Mouse (Mus musculus) intestine, embryonic 15.5 days (tissue): ENCODE data around the gene Bckdk. TPM values are rescaled to one million over a fixed set of nuclear protein-coding genes. Genes with fewer than 3 reads are reported as not detected.

Experiments used
- ATAC-seq: fragments of 200-750 bp; cut with Nextera tagmentation; 2 replicates; pipeline ENCODE4 v1.8.0; 2017; ENCODE audit warnings: moderate TSS enrichment, moderate library complexity
- H3K27ac ChIP-seq: fragments of 300-500 bp; sonication (generic); 2 replicates; pipeline ENCODE4 v1.5.1; 2015; ENCODE audit warnings: mild to moderate bottlenecking, inconsistent platforms
- H3K27me3 ChIP-seq: fragments of 300-500 bp; sonication (generic); replicated peaks from 2 replicates; pipeline ENCODE4 v1.6.1; 2015; ENCODE audit warnings: inconsistent platforms
- H3K36me3 ChIP-seq: fragments of 300-500 bp; sonication (generic); 2 replicates; pipeline ENCODE4 v1.6.1; 2015; ENCODE audit warnings: inconsistent platforms
- H3K4me1 ChIP-seq: fragments of 300-500 bp; sonication (generic); replicated peaks from 2 replicates; pipeline ENCODE4 v1.6.1; 2015; ENCODE audit warnings: inconsistent platforms
- H3K4me2 ChIP-seq: fragments of 300-500 bp; sonication (generic); replicated peaks from 2 replicates; pipeline ENCODE4 v1.6.1; 2015; ENCODE audit warnings: mild to moderate bottlenecking, inconsistent platforms
- H3K4me3 ChIP-seq: fragments of 300-500 bp; sonication (generic); replicated peaks from 2 replicates; pipeline ENCODE4 v1.5.1; 2015; ENCODE audit warnings: inconsistent platforms
- H3K9ac ChIP-seq: fragments of 300-500 bp; sonication (generic); 2 replicates; pipeline ENCODE4 v1.6.1; 2015; ENCODE audit warnings: inconsistent platforms
- H3K9me3 ChIP-seq: fragments of 300-500 bp; sonication (generic); 2 replicates; pipeline ENCODE4 v1.6.1; 2016; ENCODE audit warnings: inconsistent platforms
- WGBS: fragments of 180-500 bp; shearing (Covaris S2); methylation state at CpG from one replicate; pipeline ENCODE4 v1.1.7; 2015; 5-methylcytosine and 5-hydroxymethylcytosine counted together
- polyA plus RNA-seq: library from polyadenylated mRNA; unstranded; fragments of >200 nt; fragmentation: Nextera tagmentation; extraction: Ambion mirVana; gene quantifications from 2 replicates; pipeline ENCODE4 v1.2.1, GENCODE M21; 2015

The Bckdk gene
- polyA plus RNA-seq, 1 experiment from 2014 or later = 158 TPM

- no peak overlapping the region for H3K4me3 ChIP-seq
- no peaks in the 10 kb centered on the region; the same call in 1 of the 2 replicates for H3K27me3 ChIP-seq
- whole genome bisulfite sequencing = 62% methylated on average over 6 of the region's 6 CpGs
- peaks cover 3% of the 10 kb centered on the region for H3K36me3 ChIP-seq
- 0 out of 2 replicates have a peak overlapping the region, but pooled peaks have one; percentile 29 for H3K27ac ChIP-seq
- H3K9me3 ChIP-seq = no peaks in the 10 kb centered on the region
- ATAC-seq = no peak
- H3K9ac ChIP-seq = no peak overlapping the region
- H3K4me2 ChIP-seq = no peak overlapping the region
- H3K4me1 ChIP-seq = peaks cover 18% of the 10 kb centered on the region
These were observed 18.8 kb downstream of the Bckdk start for GRCm38 (mm10) chr7:127922451-127923275.

- no peak for ATAC-seq
- H3K9ac ChIP-seq = no peak overlapping the region
- no peaks in the 10 kb centered on the region for H3K9me3 ChIP-seq
- 79% methylated on average over 5 of the region's 5 CpGs for WGBS
- H3K36me3 ChIP-seq = peaks cover 3% of the 10 kb centered on the region
- H3K4me3 ChIP-seq = no peak overlapping the region
- H3K4me2 ChIP-seq = no peak overlapping the region
- H3K4me1 ChIP-seq = peaks cover 23% of the 10 kb centered on the region
- no peaks in the 10 kb centered on the region; the same call in 1 of the 2 replicates for H3K27me3 ChIP-seq
- H3K27ac ChIP-seq = peak overlapping the region; percentile 71
These were observed 19.8 kb downstream of the Bckdk start for GRCm38 (mm10) chr7:127923714-127924113.

- no peaks in the 10 kb centered on the region; the same call in 1 of the 2 replicates for H3K27me3 ChIP-seq
- 0 out of 2 replicates have a peak overlapping the region, but pooled peaks have one; percentile 10 for H3K4me3 ChIP-seq
- 49% methylated on average over 5 of the region's 5 CpGs for WGBS
- H3K9me3 ChIP-seq = no peaks in the 10 kb centered on the region
- ATAC-seq = peak; percentile 80
- peaks cover 23% of the 10 kb centered on the region for H3K4me1 ChIP-seq
- H3K27ac ChIP-seq = peak overlapping the region; percentile 80
- H3K9ac ChIP-seq = peak overlapping the region; percentile 11
- H3K36me3 ChIP-seq = peaks cover 3% of the 10 kb centered on the region
- H3K4me2 ChIP-seq = peak overlapping the region; percentile 54
These were observed 21.4 kb downstream of the Bckdk start for GRCm38 (mm10) chr7:127925252-127925651.

GRCm38 (mm10) chr7:127926066-127926465 lies 22.2 kb downstream of the Bckdk start:
- Histone ChIP-seq H3K9me3 (no peaks in the 10 kb centered on the region), H3K4me1 (peaks cover 24% of the 10 kb centered on the region), H3K9ac (peak overlapping the region; percentile 11; the same call in 1 of the 2 replicates), H3K4me3 (peak overlapping the region; percentile 10; the same call in 1 of the 2 replicates), H3K36me3 (peaks cover 3% of the 10 kb centered on the region), H3K4me2 (peak overlapping the region; percentile 54), H3K27ac (peak overlapping the region; percentile 80), H3K27me3 (no peaks in the 10 kb centered on the region; the same call in 1 of the 2 replicates)
- 67% methylated on average over 8 of the region's 8 CpGs for WGBS
- ATAC-seq = no peak

GRCm38 (mm10) chr7:127926846-127927245 lies 23.0 kb downstream of the Bckdk start:
- Histone ChIP-seq H3K4me1 (peaks cover 32% of the 10 kb centered on the region), H3K4me3 (peak overlapping the region; percentile 2; the same call in 1 of the 2 replicates), H3K4me2 (peak overlapping the region; percentile 54), H3K9ac (0 out of 2 replicates have a peak overlapping the region, but pooled peaks have one; percentile 11), H3K27ac (peak overlapping the region; percentile 80), H3K27me3 (no peaks in the 10 kb centered on the region; the same call in 1 of the 2 replicates), H3K36me3 (peaks cover 3% of the 10 kb centered on the region), H3K9me3 (no peaks in the 10 kb centered on the region)
- ATAC-seq = no peak
- 70% methylated on average over 11 of the region's 11 CpGs for WGBS

- H3K4me1 ChIP-seq = peaks cover 36% of the 10 kb centered on the region
- peaks cover 3% of the 10 kb centered on the region for H3K36me3 ChIP-seq
- WGBS = 81% methylated on average over 11 of the region's 11 CpGs
- H3K27ac ChIP-seq = peak overlapping the region; percentile 80
- ATAC-seq = no peak
- H3K9me3 ChIP-seq = no peaks in the 10 kb centered on the region
- peak overlapping the region; percentile 49 for H3K4me3 ChIP-seq
- no peaks in the 10 kb centered on the region; the same call in 1 of the 2 replicates for H3K27me3 ChIP-seq
- H3K9ac ChIP-seq = peak overlapping the region; percentile 17; the same call in 1 of the 2 replicates
- H3K4me2 ChIP-seq = peak overlapping the region; percentile 54
These were observed 23.8 kb downstream of the Bckdk start for GRCm38 (mm10) chr7:127927726-127928125.

- Histone ChIP-seq H3K9me3 (no peaks in the 10 kb centered on the region), H3K27ac (peak overlapping the region; percentile 79; the same call in 1 of the 2 replicates), H3K4me3 (peak overlapping the region; percentile 49), H3K9ac (peak overlapping the region; percentile 70), H3K4me2 (peak overlapping the region; percentile 54), H3K4me1 (peaks cover 41% of the 10 kb centered on the region), H3K36me3 (peaks cover 3% of the 10 kb centered on the region), H3K27me3 (no peaks in the 10 kb centered on the region; the same call in 1 of the 2 replicates)
- peak; percentile 3; the same call in 1 of the 2 replicates for ATAC-seq
- 35% methylated on average over 5 of the region's 5 CpGs for WGBS
These were observed 24.7 kb downstream of the Bckdk start for GRCm38 (mm10) chr7:127928596-127928995.

- peak; percentile 50 for ATAC-seq
- H3K27me3 ChIP-seq = no peaks in the 10 kb centered on the region; the same call in 1 of the 2 replicates
These were observed 26.0 kb downstream of the Bckdk start, which contains the start of gene Prss8 for GRCm38 (mm10) chr7:127929923-127930322. TSS of gene Prss8 (minus strand) at chr7:127930104.

GRCm38 (mm10) chr7:127930636-127931035 lies 26.8 kb downstream of the Bckdk start:
- WGBS = 75% methylated on average over 5 of the region's 5 CpGs
- Histone ChIP-seq H3K4me2 (peak overlapping the region; percentile 54; the same call in 1 of the 2 replicates), H3K36me3 (peaks cover 3% of the 10 kb centered on the region), H3K27ac (0 out of 2 replicates have a peak overlapping the region, but pooled peaks have one; percentile 79), H3K27me3 (no peaks in the 10 kb centered on the region; the same call in 1 of the 2 replicates), H3K9me3 (no peaks in the 10 kb centered on the region), H3K4me3 (no peak overlapping the region), H3K9ac (no peak overlapping the region; the same call in 1 of the 2 replicates), H3K4me1 (peaks cover 41% of the 10 kb centered on the region)
- ATAC-seq = no peak

More at GRCm38 (mm10) chr7:127929923-127930322, 26.0 kb downstream of the Bckdk start, which contains the start of gene Prss8:
- peaks cover 3% of the 10 kb centered on the region for H3K36me3 ChIP-seq
- H3K4me3 ChIP-seq = peak within 1 kb of the TSS; percentile 49
- H3K27ac ChIP-seq = peak within 1 kb of the TSS; percentile 79
- peak within 1 kb of the TSS; percentile 70 for H3K9ac ChIP-seq
- no peaks in the 10 kb centered on the region for H3K9me3 ChIP-seq
- 18% methylated on average over 6 of the region's 6 CpGs for WGBS
- H3K4me1 ChIP-seq = peaks cover 42% of the 10 kb centered on the region
- H3K4me2 ChIP-seq = peak within 1 kb of the TSS; percentile 54

GRCm38 (mm10) chr7:127931351-127932135 lies 27.7 kb downstream of the Bckdk start:
- Histone ChIP-seq H3K27me3 (no peaks in the 10 kb centered on the region; the same call in 1 of the 2 replicates), H3K36me3 (no peaks in the 10 kb centered on the region; the same call in 1 of the 2 replicates), H3K4me1 (peaks cover 43% of the 10 kb centered on the region), H3K9ac (peak overlapping the region; percentile 34), H3K4me2 (peak overlapping the region; percentile 25), H3K9me3 (no peaks in the 10 kb centered on the region), H3K4me3 (no peak overlapping the region), H3K27ac (peak overlapping the region; percentile 80)
- WGBS = 21% methylated on average over 13 of the region's 13 CpGs
- ATAC-seq = peak; percentile 9

GRCm38 (mm10) chr7:127932273-127933031 lies 28.6 kb downstream of the Bckdk start:
- no peak overlapping the region for H3K9ac ChIP-seq

More at GRCm38 (mm10) chr7:127932273-127933031, 28.6 kb downstream of the Bckdk start:
- Histone ChIP-seq H3K4me2 (peak overlapping the region; percentile 25), H3K4me1 (peaks cover 40% of the 10 kb centered on the region), H3K9me3 (no peaks in the 10 kb centered on the region), H3K27ac (peak overlapping the region; percentile 80), H3K4me3 (no peak overlapping the region), H3K27me3 (no peaks in the 10 kb centered on the region; the same call in 1 of the 2 replicates), H3K36me3 (no peaks in the 10 kb centered on the region)
- no peak for ATAC-seq
- WGBS = 23% methylated on average over 13 of the region's 13 CpGs
